Mouse (Mus musculus) midbrain, embryonic 16.5 days (tissue): Measurements from ENCODE around the gene Irf2. TPM values are rescaled to one million over a fixed set of nuclear protein-coding genes. Genes with fewer than 3 reads are reported as not detected.

Experiments used
- ATAC-seq: fragments of 200-750 bp; cut with Nextera tagmentation; 2 replicates; pipeline ENCODE4 v1.8.0; 2017; ENCODE audit warnings: moderate TSS enrichment
- H3K27ac ChIP-seq: fragments of 300-500 bp; sonication (generic); 2 replicates; pipeline ENCODE4 v1.5.1; 2014; ENCODE audit warnings: mild to moderate bottlenecking, low read length, mixed read lengths
- H3K27me3 ChIP-seq: fragments of 300-500 bp; sonication (generic); 2 replicates; pipeline ENCODE4 v1.6.1; 2014; ENCODE audit warnings: low read depth, low read length, mixed read lengths; ENCODE audit not compliant: control insufficient read depth, insufficient read depth
- H3K36me3 ChIP-seq: fragments of 300-500 bp; sonication (generic); 2 replicates; pipeline ENCODE4 v1.6.1; 2014; ENCODE audit warnings: mild to moderate bottlenecking, low read length, moderate library complexity, mixed read lengths; ENCODE audit not compliant: control insufficient read depth, insufficient read depth
- H3K4me1 ChIP-seq: fragments of 300-500 bp; sonication (generic); 2 replicates; pipeline ENCODE4 v1.6.1; 2014; ENCODE audit warnings: mild to moderate bottlenecking, low read length, mixed read lengths; ENCODE audit not compliant: control insufficient read depth, insufficient read depth
- H3K4me2 ChIP-seq: fragments of 300-500 bp; sonication (generic); 2 replicates; pipeline ENCODE4 v1.6.1; 2014; ENCODE audit warnings: mild to moderate bottlenecking, low read length, mixed read lengths
- H3K4me3 ChIP-seq: fragments of 300-500 bp; sonication (generic); 2 replicates; pipeline ENCODE4 v1.5.1; 2014; ENCODE audit warnings: low read depth, mild to moderate bottlenecking, low read length, moderate library complexity, mixed read lengths
- H3K9ac ChIP-seq: fragments of 300-500 bp; sonication (generic); 2 replicates; pipeline ENCODE4 v1.6.1; 2014; ENCODE audit warnings: low read depth, low read length, mixed read lengths
- H3K9me3 ChIP-seq: fragments of 300-500 bp; sonication (generic); replicated peaks from 2 replicates; pipeline ENCODE4 v1.6.1; 2014; ENCODE audit warnings: mild to moderate bottlenecking, low read length, mixed read lengths; ENCODE audit not compliant: control insufficient read depth, poor library complexity, severe bottlenecking
- WGBS: fragments of 180-500 bp; shearing (Covaris S2); extraction: QIAGEN DNeasy Blood & Tissue Kit; methylation state at CpG from one replicate; pipeline ENCODE4 v1.1.7; 2014; 5-methylcytosine and 5-hydroxymethylcytosine counted together
- polyA plus RNA-seq: library from polyadenylated mRNA; unstranded; fragments of >200 nt; fragmentation: Nextera tagmentation; extraction: Ambion mirVana; gene quantifications from 2 replicates; pipeline ENCODE4 v1.2.1, GENCODE M21; 2015

Irf2 gene
- polyA plus RNA-seq, 1 experiment from 2014 or later: 10.3 TPM

DNA sequence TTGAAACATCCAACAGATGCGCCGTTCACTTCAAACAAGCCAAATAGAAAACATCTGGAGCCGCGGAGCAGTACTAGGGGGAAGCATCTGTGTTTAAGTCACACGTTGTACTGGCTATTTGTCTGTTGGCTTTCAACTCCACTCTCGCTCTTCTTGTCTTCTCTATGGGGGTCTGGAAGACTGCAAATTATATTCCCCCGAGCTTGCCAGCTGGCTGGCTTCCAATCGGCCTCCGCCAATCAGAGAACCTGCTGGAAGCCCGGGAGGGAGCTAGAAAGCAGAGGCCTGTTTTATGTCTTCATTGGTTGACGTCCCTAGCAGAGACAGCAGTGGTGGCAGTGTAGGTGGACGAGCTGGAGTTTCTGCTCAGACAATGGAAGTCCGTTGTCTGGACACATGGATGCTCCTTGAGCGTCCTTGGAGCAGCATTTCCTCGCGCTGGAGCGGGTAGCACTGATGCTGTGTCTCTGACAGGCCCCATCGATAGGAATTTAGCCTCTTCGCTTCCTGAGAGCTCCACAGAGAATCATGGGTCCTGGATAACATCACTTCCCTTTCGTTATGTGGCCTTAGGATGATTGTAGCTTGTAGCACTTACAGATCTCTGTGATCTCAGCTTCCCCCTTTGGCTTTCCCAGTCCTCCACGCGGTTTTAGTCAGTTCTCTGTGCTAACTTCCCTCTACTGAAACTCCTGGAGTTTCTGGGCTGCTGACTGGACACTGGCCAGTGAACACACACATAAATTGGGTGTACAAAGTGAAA is 153.2 kb downstream of the Irf2 start:
- no peak for ATAC-seq
- H3K27me3 ChIP-seq: no peaks in the 10 kb centered on the region
- no peak overlapping the region for H3K9ac ChIP-seq
- H3K4me3 ChIP-seq: no peak overlapping the region
- no peak overlapping the region for H3K27ac ChIP-seq
- 71% methylated on average over 22 of the region's 22 CpGs for WGBS
- no peak overlapping the region for H3K4me2 ChIP-seq
- H3K36me3 ChIP-seq: no peaks in the 10 kb centered on the region
- H3K9me3 ChIP-seq: no peaks in the 10 kb centered on the region
- H3K4me1 ChIP-seq: no peaks in the 10 kb centered on the region

DNA sequence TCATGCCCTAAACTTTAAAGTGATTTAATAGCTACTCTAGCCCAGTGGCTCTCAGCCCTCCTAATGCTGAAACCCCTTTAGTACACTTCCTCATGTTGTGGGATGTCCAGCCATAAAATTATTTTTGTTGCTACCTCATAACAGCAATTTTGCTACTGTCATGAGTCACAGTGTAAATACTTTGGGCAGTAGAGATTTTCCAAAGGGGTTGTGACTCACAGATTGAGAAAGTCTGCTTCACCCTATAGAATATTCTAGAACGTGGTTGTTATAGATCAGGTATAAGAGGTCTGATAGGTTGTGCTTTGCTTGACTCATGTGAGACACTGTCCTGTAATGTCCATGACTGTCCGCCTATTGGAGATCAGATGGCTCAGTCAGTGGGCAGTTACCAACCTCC is 154.9 kb downstream of the Irf2 start:
- WGBS: 100% methylated on average over 2 of the region's 2 CpGs
- Histone ChIP-seq H3K27me3 (no peaks in the 10 kb centered on the region), H3K36me3 (no peaks in the 10 kb centered on the region), H3K4me1 (no peaks in the 10 kb centered on the region), H3K27ac (no peak overlapping the region), H3K9ac (no peak overlapping the region), H3K9me3 (no peaks in the 10 kb centered on the region), H3K4me3 (no peak overlapping the region), H3K4me2 (no peak overlapping the region)
- ATAC-seq: no peak

DNA sequence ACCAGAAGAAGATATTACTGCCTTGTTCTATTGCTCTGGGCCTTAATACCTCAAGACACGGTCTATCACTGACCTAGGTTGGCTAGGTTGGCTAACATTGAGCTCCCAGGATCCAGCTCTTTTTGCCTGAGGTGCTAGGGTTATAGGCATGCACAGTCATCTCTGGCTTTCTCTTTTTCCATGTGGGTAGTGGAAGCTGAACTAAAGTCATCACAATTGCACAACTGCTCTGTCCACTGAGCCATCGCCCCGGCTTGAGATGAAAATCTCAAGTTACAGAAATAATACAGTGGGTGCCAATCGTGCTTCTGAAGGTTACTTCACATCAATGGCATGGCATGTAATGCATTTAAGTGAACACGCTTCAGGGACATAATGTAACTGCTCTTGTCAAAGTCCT is 156.5 kb downstream of the Irf2 start:
- Histone ChIP-seq H3K27ac (no peak overlapping the region), H3K27me3 (no peaks in the 10 kb centered on the region), H3K4me3 (no peak overlapping the region), H3K9me3 (no peaks in the 10 kb centered on the region), H3K4me2 (no peak overlapping the region), H3K36me3 (no peaks in the 10 kb centered on the region), H3K4me1 (no peaks in the 10 kb centered on the region), H3K9ac (no peak overlapping the region)
- 93% methylated on average over 5 of the region's 5 CpGs for WGBS
- ATAC-seq: no peak

DNA sequence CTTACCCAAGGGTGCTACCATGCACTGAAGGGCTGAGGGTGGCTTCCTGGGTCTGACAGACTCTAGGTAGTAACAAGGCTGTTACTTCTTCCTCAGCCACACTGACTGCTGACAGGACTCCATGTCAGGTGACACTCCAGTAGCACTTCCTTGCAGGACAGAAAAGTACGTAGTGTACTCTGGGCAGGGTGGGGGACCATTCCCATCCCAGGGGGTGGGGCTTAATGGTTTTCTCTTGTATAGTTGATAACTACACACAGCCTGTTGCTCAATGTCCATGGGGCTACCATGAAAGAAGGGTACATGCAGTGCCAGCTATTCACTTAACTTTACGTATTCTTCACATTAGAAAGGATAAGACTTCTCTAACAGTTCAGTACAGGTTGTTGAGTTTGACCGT is 157.2 kb downstream of the Irf2 start:
- H3K4me3 ChIP-seq: no peak overlapping the region
- no peak overlapping the region for H3K27ac ChIP-seq
- H3K9me3 ChIP-seq: no peaks in the 10 kb centered on the region
- 97% methylated on average over 3 of the region's 3 CpGs for WGBS
- H3K27me3 ChIP-seq: no peaks in the 10 kb centered on the region
- no peak overlapping the region for H3K9ac ChIP-seq
- no peaks in the 10 kb centered on the region for H3K36me3 ChIP-seq
- H3K4me1 ChIP-seq: no peaks in the 10 kb centered on the region
- no peak overlapping the region for H3K4me2 ChIP-seq
- no peak for ATAC-seq

Other genes with a start within 250 kb of the Irf2 start
- gene Cenpu, start 187.7 kb upstream of the Irf2 start, polyA plus RNA-seq: 5.7 and 6.3 TPM in 2 replicates
- gene Primpol, start 122.5 kb upstream of the Irf2 start, polyA plus RNA-seq: 7.1 and 8.6 TPM in 2 replicates
- 275 and 285 TPM in 2 replicates for gene Casp3, start 122.4 kb upstream of the Irf2 start, polyA plus RNA-seq
- gene Enpp6, start 247.2 kb downstream of the Irf2 start, polyA plus RNA-seq: 0.06 and 0.31 TPM in 2 replicates